Mouse (Mus musculus) G1E (cell line): Measurements from ENCODE around the gene Tmtc4.

ENCODE experiments used
- CTCF ChIP-seq: IDR thresholded peaks from 2 replicates; pipeline ENCODE4 v1.5.1; 2012; ENCODE audit warnings: low read depth, low read length, inconsistent platforms, mixed read lengths
- GATA1 ChIP-seq: IDR thresholded peaks from 2 replicates; pipeline ENCODE4 v1.6.1; 2012; ENCODE audit warnings: borderline replicate concordance, low read length, inconsistent platforms, mixed read lengths
- GATA2 ChIP-seq: IDR thresholded peaks from 2 replicates; pipeline ENCODE4 v1.6.1; 2012; ENCODE audit warnings: low read depth, low read length, inconsistent platforms, borderline replicate concordance
- POLR2AphosphoS5 ChIP-seq: IDR thresholded peaks from 2 replicates; pipeline ENCODE4 v1.6.1; 2012; ENCODE audit warnings: low read depth, low read length, inconsistent platforms; ENCODE audit not compliant: insufficient replicate concordance
- TAL1 ChIP-seq: conservative IDR thresholded peaks from 2 replicates; pipeline ENCODE4 v1.6.1; 2012; ENCODE audit warnings: low read depth, low read length, inconsistent platforms, mixed read lengths

DNA sequence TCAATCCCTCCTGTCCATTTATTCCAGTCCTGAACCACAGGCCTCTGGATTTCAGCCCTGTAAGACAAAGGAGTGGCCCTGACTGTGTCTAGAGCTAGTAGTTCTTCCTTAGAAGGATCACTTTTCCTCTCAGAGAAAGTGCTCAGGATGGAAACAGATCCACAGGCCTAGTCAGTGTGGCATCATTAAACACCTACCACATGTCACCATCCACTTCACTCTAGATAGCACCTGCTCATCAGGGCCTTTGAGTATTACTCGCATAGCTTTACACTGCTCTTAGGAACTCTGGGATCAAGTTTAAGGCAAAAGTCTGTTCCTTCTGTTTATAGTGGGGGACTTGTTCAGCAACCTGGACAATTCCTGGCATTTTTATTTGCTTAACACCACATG lies 95.4 kb downstream of the Tmtc4 start:
- no peak for TF ChIP-seq CTCF
- no peak for TF ChIP-seq TAL1
- no peak for TF ChIP-seq GATA1
- TF ChIP-seq POLR2AphosphoS5, result no peak
- TF ChIP-seq GATA2, result no peak
